Mouse (Mus musculus): ENCODE results near the gene Pknox1.

GRCm38 (mm10) chr17:31521948-31522347, 42.6 kb upstream of the Pknox1 start:
- no peak for TF ChIP-seq CTCF (IDR thresholded peaks at IDR 0.05; ENCODE audit: low read depth)
- no peak for TF ChIP-seq EP300 (IDR thresholded peaks at IDR 0.05; ENCODE audit: low read depth)

Measured in heart, postnatal 0 days (tissue).